Mouse (Mus musculus) embryonic facial prominence, embryonic 11.5 days (tissue): ENCODE data around the gene Ntrk1. TPM values are rescaled to one million over a fixed set of nuclear protein-coding genes. Genes with fewer than 3 reads are reported as not detected.

ENCODE experiments used
- ATAC-seq: fragments of 200-750 bp; cut with Nextera tagmentation; replicated peaks from 2 replicates; pipeline ENCODE4 v1.8.0; 2017; ENCODE audit warnings: low read depth; ENCODE audit not compliant: insufficient number of reproducible peaks, low FRiP score, low TSS enrichment
- DNase-seq: peaks from one replicate; pipeline ENCODE4 v3.0.0-alpha.2; 2015; ENCODE audit warnings: low spot score
- H3K27ac ChIP-seq: fragments of 300-500 bp; sonication (generic); replicated peaks from 2 replicates; pipeline ENCODE4 v1.5.1; 2014; ENCODE audit warnings: mild to moderate bottlenecking, low read depth, low read length, control low read depth
- H3K27me3 ChIP-seq: fragments of 300-500 bp; sonication (generic); 2 replicates; pipeline ENCODE4 v1.6.1; 2014; ENCODE audit warnings: mild to moderate bottlenecking, low read length, moderate library complexity, mixed read lengths; ENCODE audit not compliant: control insufficient read depth, insufficient read depth
- H3K36me3 ChIP-seq: fragments of 300-500 bp; sonication (generic); replicated peaks from 2 replicates; pipeline ENCODE4 v1.6.1; 2014; ENCODE audit warnings: low read depth, mild to moderate bottlenecking, low read length, moderate library complexity, mixed read lengths; ENCODE audit not compliant: control insufficient read depth, insufficient read depth
- H3K4me1 ChIP-seq: fragments of 300-500 bp; sonication (generic); 2 replicates; pipeline ENCODE4 v1.6.1; 2014; ENCODE audit warnings: low read length, mixed read lengths; ENCODE audit not compliant: control insufficient read depth, insufficient read depth
- H3K4me2 ChIP-seq: fragments of 300-500 bp; sonication (generic); 2 replicates; pipeline ENCODE4 v1.6.1; 2014; ENCODE audit warnings: low read depth, mild to moderate bottlenecking, control low read depth, low read length, moderate library complexity
- H3K4me3 ChIP-seq: fragments of 300-500 bp; sonication (generic); 2 replicates; pipeline ENCODE4 v1.5.1; 2014; ENCODE audit warnings: low read depth, low read length, control low read depth
- H3K9ac ChIP-seq: fragments of 300-500 bp; sonication (generic); replicated peaks from 2 replicates; pipeline ENCODE4 v1.6.1; 2014; ENCODE audit warnings: mild to moderate bottlenecking, control low read depth, low read length
- H3K9me3 ChIP-seq: fragments of 300-500 bp; sonication (generic); replicated peaks from 2 replicates; pipeline ENCODE4 v1.6.1; 2016; ENCODE audit warnings: mild to moderate bottlenecking, low read length, inconsistent platforms, mixed read lengths; ENCODE audit not compliant: control insufficient read depth
- whole genome bisulfite sequencing: fragments of 180-500 bp; shearing (Covaris S2); extraction: QIAGEN DNeasy Blood & Tissue Kit; methylation state at CpG from one replicate; pipeline ENCODE4 v1.1.7; 2014; 5-methylcytosine and 5-hydroxymethylcytosine counted together
- polyA plus RNA-seq: library from polyadenylated mRNA; unstranded; fragments of >200 nt; fragmentation: Nextera tagmentation; extraction: Ambion mirVana; gene quantifications from 2 replicates; pipeline ENCODE4 v1.2.1, GENCODE M21; 2014

Gene Ntrk1
- polyA plus RNA-seq, 1 experiment from 2014 or later, result 7.4 TPM

DNA sequence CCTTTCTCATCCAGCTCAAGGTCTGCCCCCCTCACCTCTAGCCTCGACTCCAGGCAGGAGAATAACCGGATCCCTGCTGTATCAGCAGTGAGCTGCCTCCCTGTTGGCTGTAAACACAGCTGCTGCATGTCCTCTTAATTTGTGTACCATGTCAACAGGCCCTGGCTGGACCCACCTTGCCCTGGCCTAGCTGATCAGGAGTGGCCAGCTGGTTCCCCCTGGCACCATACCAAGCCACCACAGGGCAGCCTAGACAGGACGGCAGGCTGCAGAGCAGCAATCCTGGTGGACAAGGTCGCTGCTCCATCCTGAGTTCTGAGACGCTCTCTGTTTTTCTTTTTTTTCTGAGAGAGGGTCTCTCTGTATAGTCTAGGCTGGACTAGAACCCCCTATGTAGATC lies 6.7 kb upstream of the Ntrk1 start:
- ATAC-seq (no peak), DNase-seq (no peak)
- H3K4me1 ChIP-seq, result peaks cover 6% of the 10 kb centered on the region; the same call in 1 of the 2 replicates
- H3K4me2 ChIP-seq, result no peak overlapping the region
- H3K4me3 ChIP-seq, result no peak overlapping the region
- H3K27me3 ChIP-seq, result peaks cover 51% of the 10 kb centered on the region
- H3K36me3 ChIP-seq, result no peaks in the 10 kb centered on the region
- no peak overlapping the region for H3K9ac ChIP-seq
- H3K9me3 ChIP-seq, result no peaks in the 10 kb centered on the region
- no peak overlapping the region for H3K27ac ChIP-seq
- WGBS, result 64% methylated on average over 5 of the region's 5 CpGs

DNA sequence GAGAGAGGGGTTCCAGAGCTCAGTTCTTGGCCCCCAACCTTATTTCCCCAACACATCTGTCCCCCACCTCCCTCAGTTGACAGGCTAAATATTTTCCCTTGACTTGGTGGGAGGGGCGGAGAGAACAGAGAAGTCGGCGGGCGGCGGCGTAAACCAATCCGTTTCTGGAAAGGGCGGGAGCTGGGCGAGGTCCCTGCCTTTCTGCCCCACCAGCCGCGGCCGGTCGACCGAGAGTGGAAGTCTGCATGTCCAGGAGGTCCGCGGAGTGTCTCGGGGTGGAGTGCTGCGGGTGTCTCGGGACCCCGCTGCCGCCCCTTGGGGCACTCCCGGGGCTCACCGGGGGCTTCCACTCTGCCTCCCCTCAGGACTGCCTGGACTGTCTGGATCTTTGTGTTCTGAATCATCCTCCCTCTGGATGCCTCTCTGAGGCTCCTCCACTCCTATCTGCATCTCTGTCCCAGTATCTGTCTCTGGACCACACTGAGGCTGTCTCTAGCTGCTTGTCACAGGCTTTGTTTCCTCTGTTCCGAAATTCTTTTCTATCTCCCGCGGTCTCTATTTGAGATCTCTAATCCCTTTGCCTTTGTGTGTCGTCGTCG lies 1.9 kb upstream of the Ntrk1 start, which contains the start of gene Insrr:
Gene Insrr (plus strand): TSS at position 216 of the 599 bp plus-strand sequence.
- Histone ChIP-seq H3K27ac (no peak within 1 kb of the TSS), H3K4me3 (peak within 1 kb of the TSS; percentile 30), H3K4me2 (peak within 1 kb of the TSS; percentile 62), H3K9me3 (no peaks in the 10 kb centered on the region), H3K36me3 (no peaks in the 10 kb centered on the region), H3K9ac (peak within 1 kb of the TSS; percentile 43), H3K27me3 (peaks cover 64% of the 10 kb centered on the region), H3K4me1 (peaks cover 15% of the 10 kb centered on the region)
- ATAC-seq (0 out of 2 replicates have a peak, but pooled peaks have one; percentile 29), DNase-seq (peak; percentile 58)
- 1% methylated on average over 29 of the region's 29 CpGs for WGBS

- DNase-seq (peak; percentile 83), ATAC-seq (no peak)
- peaks cover 68% of the 10 kb centered on the region for H3K27me3 ChIP-seq
- H3K9ac ChIP-seq, result peak overlapping the region; percentile 37; the same call in 1 of the 2 replicates
- H3K4me1 ChIP-seq, result peaks cover 15% of the 10 kb centered on the region
- H3K27ac ChIP-seq, result no peak overlapping the region
- no peaks in the 10 kb centered on the region for H3K36me3 ChIP-seq
- WGBS, result 15% methylated on average over 33 of the region's 33 CpGs
- no peaks in the 10 kb centered on the region for H3K9me3 ChIP-seq
- H3K4me3 ChIP-seq, result peak overlapping the region; percentile 27
- H3K4me2 ChIP-seq, result peak overlapping the region; percentile 51
These were observed 645 bp upstream of the Ntrk1 start for GRCm38 (mm10) chr3:87795336-87796277.

DNA sequence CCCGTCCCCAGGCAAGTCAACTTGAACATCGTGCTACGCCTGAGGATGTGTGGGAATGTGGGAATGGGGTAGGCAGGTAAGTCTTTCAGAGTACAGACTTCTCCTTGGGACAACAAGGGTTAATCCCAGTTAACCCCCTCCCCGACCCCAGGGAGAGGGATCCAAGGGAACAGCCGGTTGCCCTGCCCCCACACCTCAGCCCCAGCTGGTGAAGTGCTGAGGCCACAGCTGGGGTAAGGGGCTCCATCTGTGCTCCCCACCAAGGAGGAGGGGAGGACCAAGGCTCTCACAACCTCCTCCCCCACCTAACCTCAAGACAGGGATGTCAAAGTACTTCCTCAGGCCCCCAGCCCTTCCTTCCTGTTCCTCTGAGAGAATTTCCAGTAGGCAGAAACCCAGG lies 5.2 kb downstream of the Ntrk1 start:
- Histone ChIP-seq H3K4me2 (no peak overlapping the region), H3K4me1 (peaks cover 4% of the 10 kb centered on the region), H3K9ac (no peak overlapping the region), H3K27me3 (peaks cover 33% of the 10 kb centered on the region), H3K9me3 (no peaks in the 10 kb centered on the region), H3K4me3 (no peak overlapping the region), H3K27ac (no peak overlapping the region), H3K36me3 (no peaks in the 10 kb centered on the region)
- 13% methylated on average over 5 of the region's 5 CpGs for whole genome bisulfite sequencing
- 0 out of 2 replicates have a peak, but pooled peaks have one; percentile 4 for ATAC-seq
- no peak for DNase-seq

GRCm38 (mm10) chr3:87789248-87789647 lies 5.7 kb downstream of the Ntrk1 start:
- Histone ChIP-seq H3K4me2 (no peak overlapping the region), H3K27ac (no peak overlapping the region), H3K36me3 (no peaks in the 10 kb centered on the region), H3K9me3 (no peaks in the 10 kb centered on the region), H3K4me3 (no peak overlapping the region), H3K4me1 (peaks cover 4% of the 10 kb centered on the region), H3K9ac (no peak overlapping the region), H3K27me3 (peaks cover 28% of the 10 kb centered on the region)
- ATAC-seq (peak; percentile 48), DNase-seq (no peak)
- WGBS, result 27% methylated on average over 1 of the region's 1 CpGs

DNA sequence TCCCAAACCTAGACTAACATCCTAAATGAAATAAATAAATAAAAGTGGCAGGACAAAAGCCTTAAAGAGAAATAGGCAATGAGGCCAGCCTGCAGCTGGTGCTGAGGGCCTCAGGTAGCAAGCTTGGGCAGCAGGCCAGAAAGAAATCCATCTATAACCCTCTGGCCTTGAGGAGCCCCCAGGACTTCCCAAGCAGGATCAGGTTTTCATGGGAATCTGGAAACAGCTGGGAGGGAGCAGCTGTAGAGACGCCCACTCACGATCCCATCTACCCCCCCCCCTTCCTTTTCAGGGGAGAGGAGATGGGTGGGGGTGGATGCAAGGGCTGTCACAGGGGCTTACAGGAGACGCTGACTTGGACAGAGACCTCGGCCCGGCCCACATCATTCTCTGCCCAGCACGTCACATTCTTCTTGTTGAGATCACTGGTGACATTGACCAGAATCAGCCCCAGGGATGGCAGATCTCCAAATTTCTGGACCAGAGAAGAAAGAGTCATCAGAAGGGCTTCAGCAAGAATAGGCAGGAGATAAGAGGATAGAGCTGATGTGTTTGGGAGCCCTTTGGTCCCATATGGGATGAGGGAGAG lies 9.2 kb downstream of the Ntrk1 start:
- ATAC-seq (no peak), DNase-seq (no peak)
- no peaks in the 10 kb centered on the region for H3K9me3 ChIP-seq
- H3K4me1 ChIP-seq, result peaks cover 4% of the 10 kb centered on the region
- H3K27ac ChIP-seq, result no peak overlapping the region
- no peak overlapping the region for H3K4me2 ChIP-seq
- H3K4me3 ChIP-seq, result no peak overlapping the region
- H3K36me3 ChIP-seq, result no peaks in the 10 kb centered on the region
- H3K9ac ChIP-seq, result no peak overlapping the region
- 45% methylated on average over 6 of the region's 6 CpGs for WGBS
- no peaks in the 10 kb centered on the region for H3K27me3 ChIP-seq

DNA sequence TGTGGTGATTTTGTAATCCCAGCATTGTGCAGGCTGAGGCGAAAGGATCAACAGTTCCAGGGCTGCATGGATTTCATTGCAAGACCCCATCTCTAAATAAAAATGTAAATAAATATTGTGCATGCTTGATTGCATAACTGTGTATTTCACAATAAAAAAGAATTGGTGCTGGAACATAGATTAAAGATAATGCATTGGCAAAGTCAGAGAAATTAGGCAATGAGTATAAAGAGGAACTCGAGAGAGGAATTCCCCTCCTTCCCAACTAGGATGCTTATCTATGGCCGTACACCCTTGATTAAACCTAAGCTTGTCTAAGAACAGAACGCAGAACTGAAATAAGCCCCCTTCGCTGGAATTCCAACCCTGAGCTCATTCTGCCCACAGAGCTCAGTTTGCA lies 9.8 kb downstream of the Ntrk1 start:
- no peaks in the 10 kb centered on the region for H3K27me3 ChIP-seq
- peaks cover 4% of the 10 kb centered on the region for H3K4me1 ChIP-seq
- WGBS, result 77% methylated on average over 5 of the region's 5 CpGs

More for the DNA sequence above, 9.8 kb downstream of the Ntrk1 start:
- DNase-seq (no peak), ATAC-seq (no peak)
- no peak overlapping the region for H3K27ac ChIP-seq
- H3K36me3 ChIP-seq, result no peaks in the 10 kb centered on the region
- no peak overlapping the region for H3K4me2 ChIP-seq
- no peak overlapping the region for H3K9ac ChIP-seq
- H3K4me3 ChIP-seq, result no peak overlapping the region
- no peaks in the 10 kb centered on the region for H3K9me3 ChIP-seq
